Mouse (Mus musculus): ENCODE data around the gene Twf2.

DNA sequence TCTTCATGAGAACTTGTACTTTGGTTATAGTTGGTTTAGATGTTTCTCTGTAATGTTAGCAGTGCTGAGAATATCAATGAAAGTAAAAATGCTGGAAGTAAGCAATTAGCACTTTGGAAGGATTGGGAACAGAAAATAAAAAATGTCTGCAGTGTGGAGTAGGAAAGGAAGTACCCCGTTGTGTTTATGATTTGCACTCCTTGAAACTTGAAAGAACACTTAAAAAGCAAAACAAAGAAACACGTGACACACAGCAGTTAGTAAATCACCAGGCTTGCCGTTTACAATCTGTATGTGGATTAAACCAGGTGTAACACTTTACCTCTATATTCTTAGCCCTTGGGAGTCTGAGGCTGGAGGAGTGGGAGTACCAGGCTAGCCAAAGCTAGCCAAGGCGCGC is 26.1 kb upstream of the Twf2 start:
- TF ChIP-seq CTCF (conservative IDR thresholded peaks at IDR 0.05; ENCODE audit: insufficient read depth, insufficient read length, low read depth, low read length) (no peak), POLR2A (IDR thresholded peaks at IDR 0.05; ENCODE audit: low read depth, low read length) (no peak)

Measured in kidney, adult 2 months (tissue).